In the genomic region with DNA sequence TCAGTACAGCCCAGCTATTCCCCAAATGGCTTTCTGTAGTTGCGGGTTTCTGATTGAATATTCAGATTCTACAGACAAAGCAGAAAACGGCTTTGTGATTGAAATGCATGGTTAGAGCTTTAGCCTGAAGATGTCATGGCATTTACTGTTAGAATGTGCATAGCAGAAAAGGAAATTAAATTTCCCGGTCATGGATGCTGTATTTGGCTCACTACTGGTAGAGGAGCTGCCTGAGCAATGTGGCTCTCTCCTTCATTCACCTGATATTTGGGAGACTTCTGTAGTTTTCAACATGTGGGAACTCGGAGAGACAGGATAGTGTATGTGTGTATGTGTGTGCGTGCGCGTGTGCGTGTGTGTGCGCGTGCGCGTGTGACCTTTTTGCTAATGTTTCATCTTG, we compare ENCODE assay signal across 18 mouse cellular contexts.
"Had no signal": no experiment of that assay in that cellular context is flagged by ENCODE, and none has a peak within 500 bp of the region (broad histone marks: within the 10 kb centered on the region; RNA-seq: fewer than 3 reads in every experiment).

No protein-coding gene starts in this region.

- H3K4me2 ChIP-seq: liver, embryonic 13.5 days; neural tube, embryonic 13.5 days; stomach, embryonic 15.5 days had no signal

- H3K36me3 ChIP-seq: liver, embryonic 13.5 days; neural tube, embryonic 13.5 days; stomach, embryonic 15.5 days had no signal

- H3K4me3 ChIP-seq: layer of hippocampus, adult 2 months; left cerebral cortex, adult 2 months; liver, embryonic 13.5 days; myocyte; neural tube, embryonic 13.5 days; stomach, embryonic 15.5 days had no signal

- H3K27me3 ChIP-seq: liver, embryonic 13.5 days; neural tube, embryonic 13.5 days; stomach, embryonic 15.5 days had no signal

- H3K4me1 ChIP-seq: liver, embryonic 13.5 days; neural tube, embryonic 13.5 days; stomach, embryonic 15.5 days had no signal

- H3K27ac ChIP-seq: kidney, postnatal 0 days; layer of hippocampus, adult 2 months; left cerebral cortex, adult 2 months; liver, embryonic 13.5 days; neural tube, embryonic 13.5 days; stomach, embryonic 15.5 days had no signal

- H3K9me3 ChIP-seq: liver, embryonic 13.5 days; neural tube, embryonic 13.5 days; stomach, embryonic 15.5 days had no signal

- DNase-seq: kidney, adult 18-20 months; kidney, adult 9 months; kidney, postnatal 25 days; layer of hippocampus, adult 9-11 months; liver, embryonic 13.5 days; lung, adult 2 months; lung, postnatal 14 days; lung, postnatal 4 days; retina, postnatal 1 day; right cerebral cortex, postnatal 25 days; spleen, adult 18-20 months; thymus, postnatal 25 days had no signal

- H3K9ac ChIP-seq: liver, embryonic 13.5 days; neural tube, embryonic 13.5 days; stomach, embryonic 15.5 days had no signal
